Mouse (Mus musculus) embryonic fibroblast, embryonic 13.5 days (primary cell): ENCODE data around the gene Raly.

Experiments used
- CTCF ChIP-seq: IDR thresholded peaks from 2 replicates; pipeline ENCODE4 v1.5.1; 2011; ENCODE audit warnings: mild to moderate bottlenecking, control low read depth, low read length, moderate library complexity, borderline replicate concordance; ENCODE audit not compliant: insufficient read depth
- POLR2A ChIP-seq: IDR thresholded peaks from 2 replicates; pipeline ENCODE4 v1.6.1; 2011; ENCODE audit warnings: low read depth, mild to moderate bottlenecking, control low read depth, low read length, moderate library complexity

- no peak for TF ChIP-seq CTCF
- TF ChIP-seq POLR2A: no peak
Observed at GRCm38 (mm10) chr2:154743915-154744314, 47.0 kb upstream of the Raly start.
